Mouse (Mus musculus): ENCODE data around the gene Gm42417. TPM values are rescaled to one million over a fixed set of nuclear protein-coding genes. Genes with fewer than 3 reads are reported as not detected.
A peak's percentile ranks its signal among the peaks of the same experiment; 100 is the strongest.

Gm42417 gene
- polyA plus RNA-seq, 1 experiment: 1.2 TPM

- Histone ChIP-seq H3K27ac (ENCODE audit: insufficient read depth, low read length) (no peak overlapping the region), H3K36me3 (ENCODE audit: control insufficient read depth, insufficient read depth, low read length, poor library complexity, severe bottlenecking) (no peaks in the 10 kb centered on the region), H3K4me1 (ENCODE audit: control insufficient read depth, insufficient read depth, low read length) (no peaks in the 10 kb centered on the region), H3K9ac (ENCODE audit: low read depth, poor library complexity, severe bottlenecking) (peak overlapping the region; percentile 66), H3K4me3 (ENCODE audit: low read depth, low read length) (peak overlapping the region; percentile 94), H3K27me3 (ENCODE audit: control insufficient read depth, insufficient read depth, low read length, poor library complexity, severe bottlenecking) (no peaks in the 10 kb centered on the region), H3K9me3 (replicated peaks; ENCODE audit: control insufficient read depth, insufficient read depth, low read length, poor library complexity, severe bottlenecking) (no peaks in the 10 kb centered on the region)
- TF ChIP-seq CTCF (IDR thresholded peaks at IDR 0.05; ENCODE audit: low read depth, low read length) (peak; percentile 26), EP300 (IDR thresholded peaks at IDR 0.05; ENCODE audit: insufficient read depth, low read depth, low read length) (no peak)
Observed at GRCm38 (mm10) chr1:36545845-36546600, 6.8 kb upstream of the Gm42417 start.

DNA sequence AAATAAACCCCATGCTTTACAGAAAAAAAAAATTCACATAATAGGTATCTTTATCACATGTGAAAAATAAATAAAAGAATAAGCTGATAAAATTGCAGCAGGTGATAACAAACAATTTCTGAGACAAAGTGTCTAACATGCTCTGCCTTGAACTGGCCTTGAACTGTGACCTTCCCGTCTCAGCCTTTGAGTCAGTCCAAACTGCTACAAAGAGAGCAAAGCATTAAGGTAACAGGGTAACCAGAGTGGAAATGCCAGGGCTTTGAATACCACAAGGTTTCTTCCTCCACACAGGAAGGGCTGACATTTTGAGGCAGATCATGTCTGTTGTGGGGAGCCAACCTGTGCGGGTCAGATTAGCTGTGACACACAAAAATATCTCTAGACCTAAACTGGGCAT, 6.2 kb upstream of the Gm42417 start:
- TF ChIP-seq POLR2A (IDR thresholded peaks at IDR 0.05; ENCODE audit: insufficient read depth, low read length) (no peak), EP300 (IDR thresholded peaks at IDR 0.05; ENCODE audit: insufficient read depth, low read depth, low read length) (no peak), CTCF (IDR thresholded peaks at IDR 0.05; ENCODE audit: low read depth, low read length) (no peak)
- Histone ChIP-seq H3K9ac (ENCODE audit: low read depth, poor library complexity, severe bottlenecking) (no peak overlapping the region), H3K9me3 (replicated peaks; ENCODE audit: control insufficient read depth, insufficient read depth, low read length, poor library complexity, severe bottlenecking) (no peaks in the 10 kb centered on the region), H3K27me3 (ENCODE audit: control insufficient read depth, insufficient read depth, low read length, poor library complexity, severe bottlenecking) (no peaks in the 10 kb centered on the region), H3K4me1 (ENCODE audit: control insufficient read depth, insufficient read depth, low read length) (no peaks in the 10 kb centered on the region), H3K27ac (ENCODE audit: insufficient read depth, low read length) (no peak overlapping the region), H3K4me3 (ENCODE audit: low read depth, low read length) (no peak overlapping the region), H3K36me3 (ENCODE audit: control insufficient read depth, insufficient read depth, low read length, poor library complexity, severe bottlenecking) (no peaks in the 10 kb centered on the region)

GRCm38 (mm10) chr1:36542925-36543324, 3.7 kb upstream of the Gm42417 start:
- Histone ChIP-seq H3K4me3 (ENCODE audit: low read depth, low read length) (no peak overlapping the region), H3K9ac (ENCODE audit: low read depth, poor library complexity, severe bottlenecking) (no peak overlapping the region), H3K27me3 (ENCODE audit: control insufficient read depth, insufficient read depth, low read length, poor library complexity, severe bottlenecking) (no peaks in the 10 kb centered on the region), H3K4me1 (ENCODE audit: control insufficient read depth, insufficient read depth, low read length) (no peaks in the 10 kb centered on the region), H3K27ac (ENCODE audit: insufficient read depth, low read length) (no peak overlapping the region), H3K9me3 (replicated peaks; ENCODE audit: control insufficient read depth, insufficient read depth, low read length, poor library complexity, severe bottlenecking) (no peaks in the 10 kb centered on the region), H3K36me3 (ENCODE audit: control insufficient read depth, insufficient read depth, low read length, poor library complexity, severe bottlenecking) (no peaks in the 10 kb centered on the region)
- no peak for TF ChIP-seq EP300 (IDR thresholded peaks at IDR 0.05; ENCODE audit: insufficient read depth, low read depth, low read length)
- no peak for TF ChIP-seq POLR2A (IDR thresholded peaks at IDR 0.05; ENCODE audit: insufficient read depth, low read length)
- no peak for TF ChIP-seq CTCF (IDR thresholded peaks at IDR 0.05; ENCODE audit: low read depth, low read length)

DNA sequence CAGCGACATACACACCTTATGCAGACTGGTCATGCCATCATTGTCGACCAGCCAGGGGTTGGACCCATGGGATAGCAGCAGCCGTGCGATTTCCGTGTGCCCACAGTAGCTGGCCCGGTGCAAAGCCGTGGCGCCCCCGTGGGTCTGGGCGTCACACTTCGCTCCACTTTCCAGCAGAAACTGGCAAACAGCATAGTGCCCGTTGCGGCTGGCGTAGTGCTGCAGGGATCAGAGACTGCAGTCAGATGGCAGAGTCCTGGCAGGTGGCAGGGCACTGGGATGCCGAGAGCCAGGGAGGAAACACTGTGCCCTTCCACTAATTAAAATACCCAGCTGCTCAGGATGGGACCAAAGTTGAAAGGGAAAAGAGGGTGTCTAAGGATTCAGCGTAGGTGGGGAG, 2.6 kb upstream of the Gm42417 start:
- no peaks in the 10 kb centered on the region for H3K36me3 ChIP-seq (ENCODE audit: control insufficient read depth, insufficient read depth, low read length, poor library complexity, severe bottlenecking)
- H3K9ac ChIP-seq (ENCODE audit: low read depth, poor library complexity, severe bottlenecking): no peak overlapping the region
- no peak overlapping the region for H3K4me3 ChIP-seq (ENCODE audit: low read depth, low read length)
- TF ChIP-seq CTCF (IDR thresholded peaks at IDR 0.05; ENCODE audit: low read depth, low read length) (no peak), EP300 (IDR thresholded peaks at IDR 0.05; ENCODE audit: insufficient read depth, low read depth, low read length) (no peak), POLR2A (IDR thresholded peaks at IDR 0.05; ENCODE audit: insufficient read depth, low read length) (no peak)
- H3K27me3 ChIP-seq (ENCODE audit: control insufficient read depth, insufficient read depth, low read length, poor library complexity, severe bottlenecking): no peaks in the 10 kb centered on the region
- H3K9me3 ChIP-seq (replicated peaks; ENCODE audit: control insufficient read depth, insufficient read depth, low read length, poor library complexity, severe bottlenecking): no peaks in the 10 kb centered on the region
- no peak overlapping the region for H3K27ac ChIP-seq (ENCODE audit: insufficient read depth, low read length)
- H3K4me1 ChIP-seq (ENCODE audit: control insufficient read depth, insufficient read depth, low read length): no peaks in the 10 kb centered on the region

DNA sequence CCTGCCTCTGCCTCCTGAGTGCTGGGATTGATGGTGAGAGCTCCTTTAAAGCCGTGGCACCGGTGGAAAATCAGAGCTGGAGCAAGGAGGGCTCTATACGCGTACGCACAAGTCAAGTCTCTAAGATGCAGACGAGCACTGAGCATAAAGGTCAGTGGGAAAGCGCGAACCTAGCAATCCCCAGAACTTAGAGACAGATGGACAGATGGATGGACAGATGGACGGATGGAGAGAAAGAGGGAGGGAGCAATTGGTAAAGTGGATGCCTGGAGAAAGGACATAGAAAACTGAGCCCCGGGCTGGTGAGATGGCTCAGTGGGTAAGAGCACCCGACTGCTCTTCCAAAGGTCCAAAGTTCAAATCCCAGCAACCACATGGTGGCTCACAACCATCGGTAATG, 1.6 kb upstream of the Gm42417 start:
- Histone ChIP-seq H3K4me1 (ENCODE audit: control insufficient read depth, insufficient read depth, low read length) (no peaks in the 10 kb centered on the region), H3K36me3 (ENCODE audit: control insufficient read depth, insufficient read depth, low read length, poor library complexity, severe bottlenecking) (no peaks in the 10 kb centered on the region), H3K4me3 (ENCODE audit: low read depth, low read length) (no peak overlapping the region), H3K9me3 (replicated peaks; ENCODE audit: control insufficient read depth, insufficient read depth, low read length, poor library complexity, severe bottlenecking) (no peaks in the 10 kb centered on the region), H3K27me3 (ENCODE audit: control insufficient read depth, insufficient read depth, low read length, poor library complexity, severe bottlenecking) (no peaks in the 10 kb centered on the region), H3K9ac (ENCODE audit: low read depth, poor library complexity, severe bottlenecking) (no peak overlapping the region), H3K27ac (ENCODE audit: insufficient read depth, low read length) (no peak overlapping the region)
- TF ChIP-seq EP300 (IDR thresholded peaks at IDR 0.05; ENCODE audit: insufficient read depth, low read depth, low read length) (no peak), CTCF (IDR thresholded peaks at IDR 0.05; ENCODE audit: low read depth, low read length) (no peak), POLR2A (IDR thresholded peaks at IDR 0.05; ENCODE audit: insufficient read depth, low read length) (no peak)

GRCm38 (mm10) chr1:36540132-36540531, 903 bp upstream of the Gm42417 start:
- no peaks in the 10 kb centered on the region for H3K4me1 ChIP-seq (ENCODE audit: control insufficient read depth, insufficient read depth, low read length)
- no peak overlapping the region for H3K4me3 ChIP-seq (ENCODE audit: low read depth, low read length)
- TF ChIP-seq CTCF (IDR thresholded peaks at IDR 0.05; ENCODE audit: low read depth, low read length): no peak
- no peak for TF ChIP-seq POLR2A (IDR thresholded peaks at IDR 0.05; ENCODE audit: insufficient read depth, low read length)
- no peak for TF ChIP-seq EP300 (IDR thresholded peaks at IDR 0.05; ENCODE audit: insufficient read depth, low read depth, low read length)
- H3K9me3 ChIP-seq (replicated peaks; ENCODE audit: control insufficient read depth, insufficient read depth, low read length, poor library complexity, severe bottlenecking): no peaks in the 10 kb centered on the region
- no peak overlapping the region for H3K9ac ChIP-seq (ENCODE audit: low read depth, poor library complexity, severe bottlenecking)
- H3K27me3 ChIP-seq (ENCODE audit: control insufficient read depth, insufficient read depth, low read length, poor library complexity, severe bottlenecking): no peaks in the 10 kb centered on the region
- no peak overlapping the region for H3K27ac ChIP-seq (ENCODE audit: insufficient read depth, low read length)
- no peaks in the 10 kb centered on the region for H3K36me3 ChIP-seq (ENCODE audit: control insufficient read depth, insufficient read depth, low read length, poor library complexity, severe bottlenecking)
